Mouse (Mus musculus) embryonic facial prominence, embryonic 11.5 days (tissue): ENCODE results near the gene Laptm5. TPM values are rescaled to one million over a fixed set of nuclear protein-coding genes. Genes with fewer than 3 reads are reported as not detected.

ENCODE experiments used
- polyA plus RNA-seq: library from polyadenylated mRNA; unstranded; fragments of >200 nt; fragmentation: Nextera tagmentation; extraction: Ambion mirVana; gene quantifications from 2 replicates; pipeline ENCODE4 v1.2.1, GENCODE M21; 2014

Laptm5 gene
- polyA plus RNA-seq, 1 experiment from 2014 or later, result 25.4 TPM

Other genes with a start within 250 kb of the Laptm5 start
- 88.5 and 96.1 TPM in 2 replicates for gene Pum1, start 249.8 kb upstream of the Laptm5 start, polyA plus RNA-seq
- 12.3 and 13.6 TPM in 2 replicates for gene Sdc3, start 120.6 kb upstream of the Laptm5 start, polyA plus RNA-seq
- gene Matn1, start 31.3 kb downstream of the Laptm5 start, polyA plus RNA-seq, result 0.34 and 0.61 TPM in 2 replicates